Mouse (Mus musculus): ENCODE results near the gene Gm21988. TPM values are rescaled to one million over a fixed set of nuclear protein-coding genes. Genes with fewer than 3 reads are reported as not detected.

Gene Gm21988
- polyA plus RNA-seq, 1 experiment: not detected

GRCm38 (mm10) chr11:70271641-70272040 is 32.0 kb upstream of the Gm21988 start:
- TF ChIP-seq CTCF (IDR thresholded peaks at IDR 0.05; ENCODE audit: control insufficient read depth, insufficient read depth, low read length) (no peak), POLR2A (IDR thresholded peaks at IDR 0.05; ENCODE audit: borderline replicate concordance, control insufficient read depth, low read depth, low read length) (no peak)
- 78% methylated on average over 7 of the region's 7 CpGs for WGBS
- Histone ChIP-seq H3K4me3 (replicated peaks; ENCODE audit: control insufficient read depth, low read depth, low read length) (no peak overlapping the region), H3K4me1 (ENCODE audit: control insufficient read depth, insufficient read depth, low read length) (no peaks in the 10 kb centered on the region), H3K27ac (ENCODE audit: control insufficient read depth, insufficient read depth, low read depth, low read length, poor library complexity) (no peak overlapping the region)

DNA sequence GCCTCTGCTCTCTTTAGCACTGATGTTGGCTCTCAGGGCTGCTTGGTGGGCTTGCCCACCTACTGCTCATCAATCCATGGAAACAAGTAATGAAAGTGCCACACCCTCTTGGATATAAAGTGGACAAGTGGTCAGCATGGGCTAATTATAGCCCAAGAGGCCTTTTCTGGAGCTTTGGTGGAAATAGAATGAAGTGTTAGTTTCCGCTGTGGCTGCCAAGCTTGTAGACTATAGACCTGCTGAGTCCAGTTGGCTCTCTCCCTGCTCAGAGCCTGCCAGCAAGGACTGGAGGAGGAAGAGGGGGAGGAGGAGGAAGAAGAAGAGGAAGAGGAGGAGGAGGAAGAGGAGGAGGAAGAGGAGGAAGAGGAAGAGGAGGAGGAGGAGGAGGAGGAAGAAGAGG is 26.8 kb upstream of the Gm21988 start:
- no peak for TF ChIP-seq POLR2A (IDR thresholded peaks at IDR 0.05; ENCODE audit: borderline replicate concordance, control insufficient read depth, low read depth, low read length)
- no peak for TF ChIP-seq CTCF (IDR thresholded peaks at IDR 0.05; ENCODE audit: control insufficient read depth, insufficient read depth, low read length)
- Histone ChIP-seq H3K4me3 (replicated peaks; ENCODE audit: control insufficient read depth, low read depth, low read length) (no peak overlapping the region), H3K27ac (ENCODE audit: control insufficient read depth, insufficient read depth, low read depth, low read length, poor library complexity) (no peak overlapping the region), H3K4me1 (ENCODE audit: control insufficient read depth, insufficient read depth, low read length) (no peaks in the 10 kb centered on the region)
- 67% methylated on average over 1 of the region's 1 CpGs for WGBS

GRCm38 (mm10) chr11:70265819-70266218 is 26.2 kb upstream of the Gm21988 start:
- no peaks in the 10 kb centered on the region for H3K4me1 ChIP-seq (ENCODE audit: control insufficient read depth, insufficient read depth, low read length)
- TF ChIP-seq CTCF (IDR thresholded peaks at IDR 0.05; ENCODE audit: control insufficient read depth, insufficient read depth, low read length): no peak
- H3K27ac ChIP-seq (ENCODE audit: control insufficient read depth, insufficient read depth, low read depth, low read length, poor library complexity): no peak overlapping the region
- 77% methylated on average over 4 of the region's 4 CpGs for WGBS
- no peak overlapping the region for H3K4me3 ChIP-seq (replicated peaks; ENCODE audit: control insufficient read depth, low read depth, low read length)

DNA sequence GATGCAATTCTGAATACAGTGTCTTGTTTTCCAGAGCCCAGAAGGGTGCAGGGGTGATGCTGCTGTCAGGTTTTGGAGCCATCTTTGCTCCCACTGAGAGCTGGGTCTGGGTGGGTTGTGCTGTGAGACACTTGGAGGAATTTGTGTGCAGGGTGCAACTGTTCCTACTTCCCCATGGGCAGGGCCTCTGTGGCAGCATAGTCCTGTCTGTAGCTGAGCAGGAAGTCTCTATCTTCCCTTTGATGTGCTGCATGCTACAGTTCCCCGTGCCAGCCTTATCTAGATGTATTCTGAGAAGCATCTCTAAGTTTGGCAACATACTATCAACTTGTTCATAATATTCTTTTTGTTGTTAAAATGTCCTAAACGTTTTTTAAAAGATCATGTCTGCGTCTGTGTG is 25.6 kb upstream of the Gm21988 start:
- Histone ChIP-seq H3K27ac (ENCODE audit: control insufficient read depth, insufficient read depth, low read depth, low read length, poor library complexity) (no peak overlapping the region), H3K4me3 (replicated peaks; ENCODE audit: control insufficient read depth, low read depth, low read length) (no peak overlapping the region), H3K4me1 (ENCODE audit: control insufficient read depth, insufficient read depth, low read length) (no peaks in the 10 kb centered on the region)
- 29% methylated on average over 3 of the region's 3 CpGs for WGBS
- no peak for TF ChIP-seq POLR2A (IDR thresholded peaks at IDR 0.05; ENCODE audit: borderline replicate concordance, control insufficient read depth, low read depth, low read length)
- TF ChIP-seq CTCF (IDR thresholded peaks at IDR 0.05; ENCODE audit: control insufficient read depth, insufficient read depth, low read length): no peak

- 86% methylated on average over 4 of the region's 4 CpGs for WGBS
- H3K4me3 ChIP-seq (replicated peaks; ENCODE audit: control insufficient read depth, low read depth, low read length): no peak overlapping the region
- H3K27ac ChIP-seq (ENCODE audit: control insufficient read depth, insufficient read depth, low read depth, low read length, poor library complexity): no peak overlapping the region
- no peaks in the 10 kb centered on the region for H3K4me1 ChIP-seq (ENCODE audit: control insufficient read depth, insufficient read depth, low read length)
- TF ChIP-seq CTCF (IDR thresholded peaks at IDR 0.05; ENCODE audit: control insufficient read depth, insufficient read depth, low read length): no peak
- no peak for TF ChIP-seq POLR2A (IDR thresholded peaks at IDR 0.05; ENCODE audit: borderline replicate concordance, control insufficient read depth, low read depth, low read length)
Measured at GRCm38 (mm10) chr11:70259035-70259434, 19.4 kb upstream of the Gm21988 start.

DNA sequence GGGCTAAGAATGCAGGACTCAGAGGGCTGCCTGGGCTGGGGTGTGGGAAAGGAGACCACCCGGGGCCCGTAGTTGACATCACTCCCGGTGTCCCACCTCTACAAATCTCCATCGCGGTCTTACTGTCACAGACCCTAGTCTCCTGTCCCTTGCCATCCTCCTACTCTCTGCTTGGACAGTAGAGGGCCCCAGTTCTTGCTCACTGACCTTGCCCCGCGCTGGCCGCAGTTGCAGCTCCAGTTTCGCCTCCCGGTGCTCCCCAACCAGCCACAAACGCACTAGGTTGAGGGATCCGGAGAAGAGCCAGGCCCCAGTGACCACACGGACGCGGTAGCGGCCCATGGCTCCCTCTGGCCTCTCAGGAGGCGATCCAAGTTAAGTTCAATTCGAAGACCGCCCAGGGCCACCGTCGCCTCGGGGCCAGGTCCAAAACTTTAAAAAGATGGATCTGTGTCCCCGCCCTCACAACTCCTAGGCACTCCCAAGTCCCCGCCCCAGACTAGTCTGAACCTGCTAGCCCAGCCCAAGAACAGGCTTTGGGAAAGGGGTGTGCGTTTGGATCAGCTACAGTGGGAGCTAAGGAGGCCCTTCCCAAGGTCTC is 15.4 kb upstream of the Gm21988 start, which contains the start of gene Alox12:
TSS of gene Alox12 (minus strand) at position 423 of the 601 bp plus-strand sequence.
- TF ChIP-seq POLR2A (IDR thresholded peaks at IDR 0.05; ENCODE audit: borderline replicate concordance, control insufficient read depth, low read depth, low read length): no peak
- peak; percentile 31 for TF ChIP-seq CTCF (IDR thresholded peaks at IDR 0.05; ENCODE audit: control insufficient read depth, insufficient read depth, low read length)
- no peaks in the 10 kb centered on the region for H3K4me1 ChIP-seq (ENCODE audit: control insufficient read depth, insufficient read depth, low read length)
- H3K4me3 ChIP-seq (replicated peaks; ENCODE audit: control insufficient read depth, low read depth, low read length): no peak within 1 kb of the TSS
- 14% methylated on average over 25 of the region's 25 CpGs for WGBS
- H3K27ac ChIP-seq (ENCODE audit: control insufficient read depth, insufficient read depth, low read depth, low read length, poor library complexity): no peak within 1 kb of the TSS

- Histone ChIP-seq H3K4me3 (replicated peaks; ENCODE audit: control insufficient read depth, low read depth, low read length) (no peak overlapping the region), H3K27ac (ENCODE audit: control insufficient read depth, insufficient read depth, low read depth, low read length, poor library complexity) (no peak overlapping the region), H3K4me1 (ENCODE audit: control insufficient read depth, insufficient read depth, low read length) (no peaks in the 10 kb centered on the region)
- no peak for TF ChIP-seq CTCF (IDR thresholded peaks at IDR 0.05; ENCODE audit: control insufficient read depth, insufficient read depth, low read length)
- whole genome bisulfite sequencing: 3% methylated on average over 18 of the region's 18 CpGs
Measured at GRCm38 (mm10) chr11:70254337-70254736, 14.7 kb upstream of the Gm21988 start.

- H3K4me3 ChIP-seq (replicated peaks; ENCODE audit: control insufficient read depth, low read depth, low read length): no peak overlapping the region
- H3K4me1 ChIP-seq (ENCODE audit: control insufficient read depth, insufficient read depth, low read length): no peaks in the 10 kb centered on the region
- H3K27ac ChIP-seq (ENCODE audit: control insufficient read depth, insufficient read depth, low read depth, low read length, poor library complexity): no peak overlapping the region
- 79% methylated on average over 8 of the region's 8 CpGs for WGBS
- TF ChIP-seq CTCF (IDR thresholded peaks at IDR 0.05; ENCODE audit: control insufficient read depth, insufficient read depth, low read length) (no peak), POLR2A (IDR thresholded peaks at IDR 0.05; ENCODE audit: borderline replicate concordance, control insufficient read depth, low read depth, low read length) (no peak)
Measured at GRCm38 (mm10) chr11:70251853-70252252, 12.2 kb upstream of the Gm21988 start.

- WGBS: 14% methylated on average over 11 of the region's 11 CpGs
- H3K4me1 ChIP-seq (ENCODE audit: control insufficient read depth, insufficient read depth, low read length): no peaks in the 10 kb centered on the region
- no peak overlapping the region for H3K4me3 ChIP-seq (replicated peaks; ENCODE audit: control insufficient read depth, low read depth, low read length)
- H3K27ac ChIP-seq (ENCODE audit: control insufficient read depth, insufficient read depth, low read depth, low read length, poor library complexity): no peak overlapping the region
- TF ChIP-seq CTCF (IDR thresholded peaks at IDR 0.05; ENCODE audit: control insufficient read depth, insufficient read depth, low read length): no peak
- no peak for TF ChIP-seq POLR2A (IDR thresholded peaks at IDR 0.05; ENCODE audit: borderline replicate concordance, control insufficient read depth, low read depth, low read length)
Measured at GRCm38 (mm10) chr11:70250150-70250549, 10.5 kb upstream of the Gm21988 start.
